Mouse (Mus musculus) brown adipose tissue, adult 24 weeks (tissue): ENCODE measurements at regions not wholly inside any gene's neighbourhood (a gene's known extent, or its start where the extent isn't known, plus 50 kb on each side); places are given as distances from the start of the nearest gene placed in this dataset.

Experiments used
- H3K27ac ChIP-seq: fragments of 200-500 bp; replicated peaks from 2 replicates; pipeline ENCODE4 v1.5.1; 2012; ENCODE audit warnings: low read depth, mild to moderate bottlenecking, low read length
- H3K4me1 ChIP-seq: fragments of 200-500 bp; 2 replicates; pipeline ENCODE4 v1.6.1; 2012; ENCODE audit warnings: low read length, mixed read lengths; ENCODE audit not compliant: control insufficient read depth, insufficient read depth, insufficient read length
- H3K4me3 ChIP-seq: fragments of 200-500 bp; 2 replicates; pipeline ENCODE4 v1.5.1; 2012; ENCODE audit warnings: low read depth, mild to moderate bottlenecking, low read length, moderate library complexity; ENCODE audit not compliant: insufficient read depth

DNA sequence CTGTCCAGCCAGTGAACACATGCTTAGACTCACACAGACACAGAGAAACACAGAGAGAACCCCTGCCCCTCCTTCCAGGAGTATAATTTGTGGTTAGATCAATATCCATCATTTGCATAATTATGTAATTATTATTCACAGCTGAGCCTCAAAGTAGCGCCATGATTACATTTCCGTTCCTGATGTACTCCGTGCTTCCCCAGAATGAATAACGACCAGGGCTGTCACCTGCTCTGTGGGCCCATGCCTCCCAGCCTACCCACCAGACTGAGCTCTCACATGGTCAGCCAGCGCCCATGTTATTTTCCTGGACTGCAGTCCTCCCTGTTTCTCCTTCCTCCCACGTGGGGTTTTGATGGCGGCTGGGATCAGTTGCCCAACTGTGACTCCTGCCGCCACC lies 388.2 kb upstream of the Kcnab2 start:
- no peak overlapping the region for H3K27ac ChIP-seq
- no peaks in the 10 kb centered on the region for H3K4me1 ChIP-seq
- H3K4me3 ChIP-seq: no peak overlapping the region

DNA sequence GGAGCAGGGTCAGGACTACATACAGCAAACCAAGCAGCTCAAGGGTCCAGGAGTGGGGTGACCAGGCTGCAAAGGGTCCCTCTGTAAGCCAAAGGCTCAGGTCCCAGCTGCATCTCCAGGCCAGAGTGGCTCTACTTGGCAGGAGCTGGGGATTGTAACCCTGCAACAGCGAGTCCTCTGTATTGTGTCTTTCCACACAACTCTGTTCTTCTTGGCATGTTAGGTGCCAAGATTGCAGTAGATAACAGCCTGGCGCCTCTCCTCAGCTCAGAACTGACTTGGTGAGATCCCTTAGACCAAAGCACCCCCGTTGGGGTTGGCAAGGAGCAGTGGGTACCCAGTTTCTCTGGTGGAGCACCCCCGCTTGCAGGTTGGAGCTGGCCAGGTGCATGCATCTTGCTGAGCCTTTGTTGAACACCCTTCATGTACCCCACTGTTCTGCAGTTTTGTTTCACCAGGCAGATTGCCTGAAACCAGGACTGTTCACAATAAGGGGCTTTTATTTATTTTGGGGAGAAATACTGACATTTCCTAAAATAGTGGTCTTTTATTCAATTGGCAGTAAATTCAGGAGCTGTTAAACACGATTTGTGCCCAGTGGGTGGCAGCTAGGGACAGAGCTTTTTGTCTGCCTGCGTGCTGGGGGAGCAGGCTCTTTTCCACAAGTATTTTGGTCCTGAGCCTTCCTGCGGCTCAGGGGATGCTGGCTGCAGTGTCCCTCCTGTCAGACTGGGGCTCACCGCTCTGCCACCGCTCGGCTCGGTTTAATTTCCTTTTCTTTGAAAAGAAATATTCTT lies 385.3 kb upstream of the Kcnab2 start:
- H3K4me1 ChIP-seq: no peaks in the 10 kb centered on the region
- H3K4me3 ChIP-seq: no peak overlapping the region
- H3K27ac ChIP-seq: no peak overlapping the region

DNA sequence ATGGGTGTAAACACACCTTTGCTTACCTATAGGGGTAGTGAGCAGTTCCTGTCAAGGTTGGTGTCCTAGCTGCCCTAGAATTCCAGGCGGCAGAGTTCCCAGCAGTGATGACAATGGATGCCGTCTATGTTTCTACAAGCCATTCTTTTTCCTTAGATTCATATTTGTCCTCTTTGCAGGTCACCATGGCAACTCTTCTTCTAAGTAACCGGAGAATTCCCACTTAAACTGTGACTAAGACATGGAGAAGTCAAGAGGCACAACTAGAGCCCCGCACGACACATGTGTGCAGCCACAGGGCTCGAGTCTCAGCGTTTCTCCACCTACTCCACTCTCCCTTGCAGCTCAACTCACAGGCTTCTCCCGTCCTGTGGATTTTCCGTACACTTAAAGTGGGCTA lies 381.5 kb upstream of the Kcnab2 start:
- Histone ChIP-seq H3K27ac (no peak overlapping the region), H3K4me1 (no peaks in the 10 kb centered on the region), H3K4me3 (no peak overlapping the region)

DNA sequence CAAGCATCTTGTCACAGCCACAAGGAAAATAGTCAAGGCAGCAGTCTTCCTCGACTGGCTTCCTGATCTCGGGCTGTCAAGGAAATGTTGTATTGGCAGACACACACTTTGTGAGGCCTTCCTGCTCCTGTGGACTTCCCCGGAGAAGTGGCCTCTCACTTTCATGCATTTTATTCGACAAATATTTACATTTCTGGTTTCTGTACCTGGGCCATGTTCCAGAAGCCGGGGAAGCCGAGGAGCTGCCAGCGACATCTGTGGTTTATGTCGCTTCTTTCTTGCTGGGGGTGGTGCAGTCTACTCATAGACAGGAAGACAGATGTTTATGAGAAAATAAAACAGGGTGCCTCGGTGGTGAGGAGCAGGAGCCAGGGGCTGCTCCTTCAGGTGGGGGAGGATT lies 372.5 kb upstream of the Kcnab2 start:
- no peak overlapping the region for H3K27ac ChIP-seq

DNA sequence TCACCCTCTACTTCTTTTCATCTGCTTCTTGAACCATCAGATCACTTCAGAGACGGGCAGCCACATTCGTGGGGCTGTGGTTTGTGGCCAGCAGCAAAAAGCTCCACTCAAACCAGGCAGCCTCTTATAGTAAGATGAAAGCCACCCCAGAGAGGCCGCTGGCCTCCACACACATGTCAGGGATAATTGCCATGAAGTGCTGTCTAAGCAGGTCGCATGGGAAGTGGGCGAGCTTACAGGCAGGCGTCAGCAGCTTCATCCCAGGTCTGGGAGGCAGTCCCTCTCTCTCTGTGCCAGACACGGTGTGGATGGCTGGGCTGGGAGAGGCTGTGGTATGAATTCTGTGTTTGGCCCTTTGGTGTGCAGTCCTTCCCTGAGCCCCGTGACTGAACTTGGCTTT lies 358.4 kb upstream of the Kcnab2 start:
- H3K27ac ChIP-seq: no peak overlapping the region

More for the DNA sequence above, 372.5 kb upstream of the Kcnab2 start:
- no peak overlapping the region for H3K4me3 ChIP-seq
- no peaks in the 10 kb centered on the region for H3K4me1 ChIP-seq

DNA sequence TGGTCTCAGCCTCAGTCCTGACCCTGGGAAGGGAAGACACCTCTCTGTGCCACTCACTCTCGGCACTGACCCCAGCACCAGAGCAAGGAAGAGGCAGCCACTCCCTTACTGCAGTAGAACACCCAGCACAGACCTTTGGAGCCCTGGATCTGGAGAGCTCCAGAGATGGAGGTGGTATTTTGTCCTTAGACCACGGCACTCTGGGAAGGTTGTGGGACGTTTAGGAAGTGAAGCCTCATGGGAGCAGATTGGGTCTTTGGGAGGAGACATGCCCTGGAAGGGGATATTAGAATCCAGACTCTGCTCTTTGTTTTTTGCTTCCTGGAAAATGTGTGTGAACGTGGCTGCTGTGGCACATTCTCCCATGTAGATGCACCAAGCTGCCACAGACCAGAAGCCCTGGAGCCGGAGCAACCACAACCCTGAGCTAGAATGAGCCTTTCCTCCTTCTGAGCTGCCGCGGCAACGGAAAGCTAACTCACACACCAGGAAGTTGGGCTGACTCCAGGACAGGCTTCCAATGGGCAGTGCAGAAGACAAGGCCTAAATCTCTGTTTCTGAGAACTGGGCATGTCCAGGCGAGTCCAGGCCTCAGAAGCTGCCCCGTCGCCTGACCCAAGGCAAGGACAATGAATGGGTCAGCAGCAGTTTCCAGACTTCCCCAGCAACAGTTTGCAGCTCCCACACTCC lies 356.9 kb upstream of the Kcnab2 start:
- Histone ChIP-seq H3K27ac (no peak overlapping the region), H3K4me1 (no peaks in the 10 kb centered on the region), H3K4me3 (no peak overlapping the region)

More for the DNA sequence above, 358.4 kb upstream of the Kcnab2 start:
- Histone ChIP-seq H3K4me1 (no peaks in the 10 kb centered on the region), H3K4me3 (no peak overlapping the region)

DNA sequence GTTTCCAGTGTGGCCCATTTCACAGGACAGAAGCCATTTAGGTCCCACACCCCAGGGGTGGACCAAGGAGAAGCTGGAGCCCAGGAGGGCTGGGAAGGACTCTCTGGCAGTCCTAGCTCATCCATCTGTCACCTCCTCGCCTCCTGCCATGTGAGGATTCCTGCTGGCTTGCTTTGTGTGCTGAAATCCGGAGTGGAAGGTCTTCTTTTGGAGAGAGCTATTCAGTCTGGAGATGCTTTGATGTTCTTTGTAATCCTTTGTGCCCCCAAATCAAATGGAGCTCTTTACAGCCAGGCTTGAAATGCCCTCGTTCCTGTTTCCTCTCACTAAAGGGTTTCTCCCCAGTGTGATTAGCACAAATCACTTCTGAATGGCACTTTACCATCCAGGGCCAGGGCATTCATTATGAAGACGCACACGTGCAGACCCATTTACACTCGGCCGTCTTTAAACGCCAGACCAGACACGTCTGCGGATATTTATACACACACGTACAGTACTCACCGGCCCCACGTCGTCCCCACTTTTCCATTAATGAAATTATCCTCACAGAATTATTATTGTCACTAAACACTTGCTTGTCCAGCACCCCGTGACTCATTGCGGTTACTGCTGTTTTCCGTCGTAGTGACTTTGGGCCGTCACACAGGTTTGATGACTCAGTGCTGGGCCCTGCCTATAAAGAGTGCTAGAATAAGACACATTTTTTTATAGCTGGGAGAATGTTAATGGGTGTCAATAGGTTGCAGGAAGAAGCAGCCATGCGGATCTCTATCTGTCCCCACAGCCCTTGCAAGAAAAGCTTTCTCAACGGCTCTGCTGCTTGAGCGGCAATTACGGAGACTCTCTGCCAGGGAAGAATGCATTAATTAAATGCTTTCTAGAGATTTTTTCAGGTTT lies 356.0 kb upstream of the Kcnab2 start:
- Histone ChIP-seq H3K4me3 (no peak overlapping the region), H3K27ac (no peak overlapping the region), H3K4me1 (no peaks in the 10 kb centered on the region)

DNA sequence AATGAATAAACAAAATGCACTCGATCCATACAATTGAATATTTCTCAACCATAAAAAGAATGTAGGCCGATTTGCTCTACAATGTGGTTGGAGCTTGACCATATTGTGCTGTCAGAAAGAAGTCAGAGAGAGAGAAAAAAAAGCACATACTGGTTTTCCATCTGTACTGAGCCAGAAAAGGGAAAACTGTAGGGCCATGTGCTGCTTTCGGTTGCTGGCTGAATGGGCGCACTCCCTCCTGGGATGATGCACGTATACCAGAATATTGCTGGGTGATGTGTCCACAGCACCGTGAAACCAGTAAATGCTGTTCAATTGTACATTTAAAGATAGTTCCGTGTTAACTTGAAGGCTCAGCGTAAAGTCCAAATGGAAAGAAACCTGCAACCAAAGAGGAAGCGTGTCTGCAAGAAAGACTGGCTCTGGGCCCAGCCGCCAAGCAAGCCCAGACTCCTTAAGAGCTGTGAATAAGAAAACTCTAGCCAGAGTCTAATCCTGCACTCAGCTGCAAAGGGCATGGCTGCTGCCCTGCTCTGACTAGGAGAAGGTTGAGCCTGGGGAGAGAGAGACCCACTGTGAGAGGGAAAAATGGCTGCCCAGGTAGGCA lies 355.2 kb upstream of the Kcnab2 start:
- H3K4me3 ChIP-seq: no peak overlapping the region
- H3K27ac ChIP-seq: no peak overlapping the region
- H3K4me1 ChIP-seq: no peaks in the 10 kb centered on the region

DNA sequence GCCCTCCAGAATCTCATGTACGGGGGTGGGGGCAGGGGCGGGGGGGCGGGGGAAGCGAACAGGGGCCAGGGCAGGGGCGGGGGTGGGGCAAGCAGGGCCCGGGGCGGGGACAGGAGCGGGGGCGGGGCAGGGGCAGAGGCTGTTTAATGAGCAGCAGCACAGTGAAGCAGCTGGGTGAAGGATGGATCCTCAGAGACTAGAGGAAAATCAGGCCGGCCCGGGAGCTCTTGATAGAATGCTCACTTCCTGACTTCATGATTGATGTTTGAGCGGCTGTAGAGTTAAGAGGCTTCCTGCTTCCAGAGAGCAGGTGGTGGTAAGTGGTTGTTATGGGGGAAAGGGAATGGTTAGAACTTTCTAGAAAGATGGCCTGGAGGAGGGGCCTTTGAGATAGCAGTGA lies 347.5 kb upstream of the Kcnab2 start:
- Histone ChIP-seq H3K4me3 (no peak overlapping the region), H3K27ac (no peak overlapping the region), H3K4me1 (no peaks in the 10 kb centered on the region)

DNA sequence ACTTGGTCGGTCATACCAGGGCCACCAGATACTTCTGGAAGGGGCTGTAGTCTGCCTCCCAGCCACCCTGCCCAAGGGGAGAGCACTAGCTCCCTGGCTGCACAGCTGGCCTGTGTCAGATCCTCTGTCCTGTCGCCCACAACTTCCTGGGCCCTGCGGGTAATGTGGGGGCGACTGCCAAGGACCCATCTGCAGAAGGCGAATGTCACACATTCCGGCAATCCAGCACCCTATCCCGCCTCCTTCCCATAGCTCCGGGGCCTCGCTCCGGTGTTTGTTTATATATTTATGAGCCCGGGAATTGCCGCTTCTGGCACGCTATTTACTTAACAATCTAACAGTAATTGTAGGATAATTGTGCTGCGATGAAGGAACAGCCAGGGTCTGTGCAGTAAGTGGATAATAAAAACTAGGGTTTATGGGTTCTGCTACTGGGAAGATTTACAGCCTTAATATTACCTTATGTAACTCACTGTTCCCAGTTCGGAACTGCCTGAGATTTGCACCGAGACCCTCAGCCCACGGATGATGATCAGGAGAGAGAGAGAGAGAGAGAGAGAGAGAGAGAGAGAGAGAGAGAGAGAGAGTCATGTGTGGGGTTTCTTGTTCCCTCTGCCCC lies 338.6 kb upstream of the Kcnab2 start:
- Histone ChIP-seq H3K4me3 (no peak overlapping the region), H3K4me1 (no peaks in the 10 kb centered on the region), H3K27ac (no peak overlapping the region)

DNA sequence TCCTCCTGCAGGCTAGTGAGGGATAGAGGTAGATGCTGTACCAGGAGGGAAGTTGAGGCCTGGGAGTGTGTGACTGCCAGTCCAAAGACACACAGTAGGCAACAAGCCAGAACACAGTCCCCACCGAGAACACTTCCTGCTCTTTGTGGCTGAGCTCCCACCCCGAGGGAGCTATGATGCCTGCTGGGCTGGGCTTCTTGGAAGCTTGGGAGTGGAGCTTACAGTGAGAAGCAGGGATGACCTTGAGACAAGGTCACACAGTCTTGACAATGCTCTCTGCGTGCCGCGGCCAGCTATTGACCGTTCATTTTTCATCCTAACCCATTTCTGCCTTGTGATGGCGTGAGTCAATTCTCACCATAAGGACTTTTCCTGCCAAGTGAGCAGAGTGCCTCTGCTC lies 328.9 kb upstream of the Kcnab2 start:
- H3K27ac ChIP-seq: no peak overlapping the region
- H3K4me3 ChIP-seq: no peak overlapping the region
- no peaks in the 10 kb centered on the region for H3K4me1 ChIP-seq

DNA sequence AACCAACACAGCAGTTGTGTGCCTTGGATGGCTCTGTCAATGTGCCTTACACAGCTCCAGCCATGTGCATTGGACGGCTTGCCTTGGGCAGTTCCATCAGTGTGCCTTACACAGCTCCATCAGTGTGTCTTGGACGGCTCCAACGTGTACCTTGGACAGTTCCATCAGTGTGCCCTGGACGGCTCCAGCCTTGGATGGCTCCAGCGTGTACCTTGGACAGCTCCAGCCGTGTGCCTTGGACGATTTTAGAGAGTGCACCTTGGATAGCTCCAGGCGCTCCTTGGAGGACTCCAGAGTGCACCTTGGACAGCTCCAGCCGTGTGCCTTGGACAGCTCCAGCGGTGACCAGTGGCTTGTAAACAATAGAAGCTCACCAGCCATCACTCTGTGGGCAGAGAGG lies 321.7 kb upstream of the Kcnab2 start:
- H3K27ac ChIP-seq: no peak overlapping the region
- no peaks in the 10 kb centered on the region for H3K4me1 ChIP-seq
- no peak overlapping the region for H3K4me3 ChIP-seq

DNA sequence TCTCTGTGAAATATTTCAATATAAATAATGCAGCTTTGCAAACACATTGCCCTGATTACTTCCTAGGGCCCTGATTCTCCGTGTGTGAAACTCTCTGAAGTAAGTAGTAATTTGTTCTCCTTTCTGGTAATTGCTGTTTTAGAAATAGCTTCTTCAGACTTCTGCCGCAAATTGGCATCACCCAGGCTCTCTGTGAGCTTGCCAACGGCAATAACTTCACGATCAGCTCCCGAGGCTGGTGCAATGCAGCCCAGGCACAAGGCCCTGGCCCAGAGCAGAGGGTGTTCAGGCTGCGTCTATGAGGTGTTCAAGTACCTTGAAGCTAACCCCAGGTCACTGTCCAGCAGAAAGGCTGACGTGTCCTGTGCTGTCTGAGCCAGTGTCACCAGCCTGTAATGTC lies 310.8 kb upstream of the Kcnab2 start:
- H3K27ac ChIP-seq: no peak overlapping the region
- no peak overlapping the region for H3K4me3 ChIP-seq
- H3K4me1 ChIP-seq: no peaks in the 10 kb centered on the region

DNA sequence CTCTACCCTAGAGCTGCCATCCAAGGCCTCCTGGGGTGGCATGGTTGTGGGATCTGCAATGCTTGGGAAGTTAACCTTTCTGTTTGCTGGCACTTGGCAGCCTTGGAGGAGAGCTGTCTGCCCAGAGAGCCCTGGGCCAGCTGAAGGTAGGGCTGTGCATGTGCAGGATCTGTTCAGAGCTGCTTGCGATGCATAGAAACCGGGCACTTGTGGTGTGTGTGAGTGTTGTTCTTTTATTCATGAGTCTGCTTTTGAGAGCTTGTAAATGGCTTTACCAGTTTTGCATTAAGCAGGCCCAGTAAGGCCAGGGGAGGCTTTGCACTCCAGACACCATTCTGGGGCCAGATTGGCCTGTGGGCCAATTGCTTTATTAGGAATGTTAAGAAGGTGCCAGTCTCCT lies 307.3 kb upstream of the Kcnab2 start:
- no peak overlapping the region for H3K4me3 ChIP-seq
- no peak overlapping the region for H3K27ac ChIP-seq
- no peaks in the 10 kb centered on the region for H3K4me1 ChIP-seq

DNA sequence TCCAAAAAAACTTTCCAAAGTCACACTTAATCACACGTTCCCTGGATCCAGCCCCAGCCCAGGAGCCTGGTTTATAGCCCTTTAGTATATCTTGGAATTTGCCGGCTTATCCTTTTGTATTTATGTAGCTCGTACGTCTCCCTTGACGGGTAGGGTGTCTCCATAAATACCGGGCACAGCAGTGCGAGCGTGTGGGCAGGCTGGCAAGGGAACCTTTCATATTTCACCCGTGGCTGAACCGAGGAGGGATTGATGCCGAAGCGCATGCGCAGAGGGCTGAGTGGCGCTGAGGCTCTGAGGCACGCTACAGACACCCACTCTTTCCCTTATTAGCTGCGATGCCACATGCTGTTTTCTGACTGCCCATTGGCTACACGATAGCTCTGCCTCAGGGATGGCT lies 301.9 kb upstream of the Kcnab2 start:
- no peaks in the 10 kb centered on the region for H3K4me1 ChIP-seq
- H3K4me3 ChIP-seq: no peak overlapping the region
- no peak overlapping the region for H3K27ac ChIP-seq
